Mouse (Mus musculus) erythroblast, embryonic 14.5 days (primary cell): ENCODE results near the gene Adamts12.

Experiments
- GATA1 ChIP-seq: IDR thresholded peaks from 2 replicates; pipeline ENCODE4 v1.6.1; 2012; ENCODE audit warnings: low read length, inconsistent platforms, mixed read lengths
- TAL1 ChIP-seq: IDR thresholded peaks from 3 replicates; pipeline ENCODE4 v1.6.1; 2012; ENCODE audit warnings: low read length, inconsistent platforms, mixed read lengths

- TF ChIP-seq GATA1: no peak
- TF ChIP-seq TAL1: no peak
Measured at GRCm38 (mm10) chr15:11107376-11107775, 42.8 kb downstream of the Adamts12 start.
